Mouse (Mus musculus) testis, adult 2 months (tissue): Measurements from ENCODE around the gene Pitpnm1. TPM values are rescaled to one million over a fixed set of nuclear protein-coding genes. Genes with fewer than 3 reads are reported as not detected.

Experiments used
- H3K27ac ChIP-seq: fragments of 200-500 bp; 2 replicates; pipeline ENCODE4 v1.5.1; 2012; ENCODE audit warnings: low read depth, low read length; ENCODE audit not compliant: control insufficient read depth, insufficient read depth
- H3K27me3 ChIP-seq: fragments of 200-500 bp; 2 replicates; pipeline ENCODE4 v1.6.1; 2012; ENCODE audit warnings: mild to moderate bottlenecking, low read length, moderate library complexity; ENCODE audit not compliant: control insufficient read depth, insufficient read depth
- H3K36me3 ChIP-seq: fragments of 200-500 bp; 2 replicates; pipeline ENCODE4 v1.6.1; 2012; ENCODE audit warnings: mild to moderate bottlenecking, low read length; ENCODE audit not compliant: control insufficient read depth, insufficient read depth
- H3K4me1 ChIP-seq: fragments of 200-500 bp; 2 replicates; pipeline ENCODE4 v1.6.1; 2012; ENCODE audit warnings: low read length; ENCODE audit not compliant: control insufficient read depth, insufficient read depth
- H3K4me3 ChIP-seq: fragments of 200-500 bp; 2 replicates; pipeline ENCODE4 v1.5.1; 2012; ENCODE audit warnings: low read depth, mild to moderate bottlenecking, low read length, moderate library complexity, mixed read lengths; ENCODE audit not compliant: control insufficient read depth
- CTCF ChIP-seq: fragments of 200-500 bp; IDR thresholded peaks from 2 replicates; pipeline ENCODE4 v1.5.1; 2012; ENCODE audit warnings: low read depth, mild to moderate bottlenecking, inconsistent platforms, low read length, moderate library complexity; ENCODE audit not compliant: control insufficient read depth, insufficient read depth, insufficient replicate concordance
- POLR2A ChIP-seq: fragments of 200-500 bp; IDR thresholded peaks from 2 replicates; pipeline ENCODE4 v1.6.1; 2012; ENCODE audit warnings: low read depth, mild to moderate bottlenecking, inconsistent platforms, low read length, moderate library complexity; ENCODE audit not compliant: control insufficient read depth
- polyA plus RNA-seq: library from polyadenylated mRNA; depleted of rRNA; stranded (reverse); fragments of >200 nt; gene quantifications from 2 replicates; pipeline ENCODE4 v1.2.3, GENCODE M21; 2012

The Pitpnm1 gene
- polyA plus RNA-seq, 1 experiment, result 31.9 TPM

DNA sequence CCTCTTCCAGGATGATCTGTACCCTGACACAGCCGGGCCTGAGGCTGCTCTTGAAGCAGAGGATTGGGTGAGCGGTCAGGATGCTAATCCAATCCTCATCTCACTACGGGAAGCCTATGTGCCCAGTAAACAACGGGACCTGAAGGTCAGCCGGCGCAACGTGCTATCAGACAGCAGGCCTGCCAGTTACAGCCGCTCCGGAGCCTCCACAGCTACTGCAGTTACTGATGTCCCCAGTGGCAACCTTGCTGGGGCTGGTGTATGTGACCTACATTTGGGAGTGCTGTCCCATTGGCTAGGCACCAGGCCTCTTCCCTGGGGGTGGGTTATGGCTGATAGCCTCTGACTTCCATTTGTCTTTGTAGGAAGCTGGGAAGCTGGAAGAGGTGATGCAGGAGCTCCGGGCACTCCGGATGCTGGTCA lies 53.4 kb downstream of the Pitpnm1 start, which contains the start of gene Ptprcap:
TSS of gene Ptprcap (plus strand) at position 373 of the 423 bp plus-strand sequence.
- no peak for TF ChIP-seq POLR2A
- no peak for TF ChIP-seq CTCF
- Histone ChIP-seq H3K36me3 (no peaks in the 10 kb centered on the region), H3K27ac (no peak within 1 kb of the TSS)

GRCm38 (mm10) chr19:4154437-4155222 lies 54.8 kb downstream of the Pitpnm1 start:
- Histone ChIP-seq H3K36me3 (no peaks in the 10 kb centered on the region), H3K4me3 (no peak overlapping the region), H3K4me1 (peaks cover 3% of the 10 kb centered on the region; the same call in 1 of the 2 replicates), H3K27ac (no peak overlapping the region), H3K27me3 (no peaks in the 10 kb centered on the region)
- TF ChIP-seq CTCF (no peak), POLR2A (no peak)

More for the DNA sequence above, 53.4 kb downstream of the Pitpnm1 start, which contains the start of gene Ptprcap:
- no peak within 1 kb of the TSS for H3K4me3 ChIP-seq
- no peaks in the 10 kb centered on the region for H3K27me3 ChIP-seq
- peaks cover 6% of the 10 kb centered on the region for H3K4me1 ChIP-seq

- Histone ChIP-seq H3K4me3 (no peak overlapping the region), H3K36me3 (no peaks in the 10 kb centered on the region), H3K27me3 (no peaks in the 10 kb centered on the region), H3K27ac (no peak overlapping the region), H3K4me1 (no peaks in the 10 kb centered on the region)
- TF ChIP-seq POLR2A, result no peak
- TF ChIP-seq CTCF, result no peak
These were observed 55.6 kb downstream of the Pitpnm1 start for GRCm38 (mm10) chr19:4155223-4156072.

GRCm38 (mm10) chr19:4156073-4156579 lies 56.3 kb downstream of the Pitpnm1 start:
- Histone ChIP-seq H3K4me1 (no peaks in the 10 kb centered on the region), H3K36me3 (no peaks in the 10 kb centered on the region), H3K27ac (no peak overlapping the region), H3K4me3 (no peak overlapping the region), H3K27me3 (no peaks in the 10 kb centered on the region)
- TF ChIP-seq POLR2A, result no peak
- no peak for TF ChIP-seq CTCF

DNA sequence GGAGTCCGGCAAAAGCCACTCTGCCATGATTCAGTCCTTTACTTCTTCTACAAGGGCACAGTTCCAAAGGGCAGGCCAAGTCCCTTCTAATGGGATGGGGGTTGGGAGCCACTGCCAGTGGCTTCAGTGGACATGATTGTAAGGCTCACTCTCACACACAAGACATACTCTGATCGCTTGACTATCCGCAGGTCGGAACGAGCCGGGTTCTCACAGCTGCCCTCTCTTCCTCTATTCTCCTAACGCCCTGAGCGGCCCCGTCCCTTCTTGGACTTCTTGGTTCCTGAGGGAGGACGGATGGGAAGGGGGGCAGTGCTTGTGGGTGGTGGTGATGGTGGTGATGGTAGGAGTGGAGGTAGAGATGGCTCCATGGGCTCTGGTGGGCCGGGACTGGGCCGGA lies 57.0 kb downstream of the Pitpnm1 start:
- H3K36me3 ChIP-seq, result no peaks in the 10 kb centered on the region

GRCm38 (mm10) chr19:4159049-4159448 lies 59.3 kb downstream of the Pitpnm1 start:
- H3K36me3 ChIP-seq, result no peaks in the 10 kb centered on the region
- H3K4me3 ChIP-seq, result no peak overlapping the region
- no peak overlapping the region for H3K27ac ChIP-seq
- peaks cover 8% of the 10 kb centered on the region for H3K4me1 ChIP-seq
- no peak for TF ChIP-seq CTCF
- no peak for TF ChIP-seq POLR2A
- H3K27me3 ChIP-seq, result no peaks in the 10 kb centered on the region

More for the DNA sequence above, 57.0 kb downstream of the Pitpnm1 start:
- no peaks in the 10 kb centered on the region for H3K4me1 ChIP-seq
- TF ChIP-seq CTCF (no peak), POLR2A (no peak)
- no peak overlapping the region for H3K27ac ChIP-seq
- no peak overlapping the region for H3K4me3 ChIP-seq
- H3K27me3 ChIP-seq, result no peaks in the 10 kb centered on the region
